Comparison of ENCODE assay signal across 14 mouse cellular contexts in the genomic region with DNA sequence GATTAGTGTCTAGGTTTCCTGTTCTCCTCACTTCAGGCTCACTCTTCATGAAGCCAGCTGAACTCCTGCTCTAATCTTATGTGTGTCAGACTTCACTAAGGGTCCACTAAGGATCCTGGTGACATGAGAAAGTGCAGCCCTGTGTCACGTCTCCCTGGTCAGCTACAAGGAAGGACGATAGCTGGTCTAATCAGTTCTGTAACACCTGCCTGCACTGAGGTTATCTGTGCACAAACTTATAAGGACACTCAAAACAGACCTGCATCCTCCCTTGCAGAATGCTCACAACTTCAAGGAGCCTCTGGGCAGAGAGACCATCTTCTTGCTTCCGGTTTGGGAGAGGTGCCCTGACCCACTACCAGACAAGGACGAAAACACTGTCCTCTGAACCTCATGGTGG.
"Had no signal": no experiment of that assay in that cellular context is flagged by ENCODE, and none has a peak within 500 bp of the region (broad histone marks: within the 10 kb centered on the region; RNA-seq: fewer than 3 reads in every experiment).

No protein-coding gene starts in this region.

- H3K9ac ChIP-seq: intestine, embryonic 15.5 days; lung, embryonic 14.5 days; neural tube, embryonic 13.5 days; stomach, embryonic 15.5 days had no signal

- H3K4me2 ChIP-seq: intestine, embryonic 15.5 days; lung, embryonic 14.5 days; midbrain, embryonic 11.5 days; neural tube, embryonic 13.5 days; stomach, embryonic 15.5 days had no signal

- DNase-seq: kidney, adult 18-20 months; kidney, postnatal 14 days; lung, embryonic 14.5 days; lung, postnatal 10 days; lung, postnatal 4 days; right cerebral cortex, postnatal 14 days; thymus, postnatal 4 days had no signal

- H3K27ac ChIP-seq: intestine, embryonic 15.5 days; left cerebral cortex, adult 2 months; limb, embryonic 10.5 days; neural tube, embryonic 13.5 days; stomach, embryonic 15.5 days had no signal

- H3K4me3 ChIP-seq: intestine, embryonic 15.5 days; left cerebral cortex, adult 2 months; limb, embryonic 10.5 days; neural tube, embryonic 13.5 days; stomach, embryonic 15.5 days had no signal

- ATAC-seq: intestine, embryonic 15.5 days; midbrain, embryonic 16.5 days had no signal

- H3K36me3 ChIP-seq: intestine, embryonic 15.5 days; limb, embryonic 10.5 days; neural tube, embryonic 13.5 days; stomach, embryonic 15.5 days had no signal

- H3K9me3 ChIP-seq: intestine, embryonic 15.5 days; limb, embryonic 10.5 days; neural tube, embryonic 13.5 days; stomach, embryonic 15.5 days had no signal

- H3K27me3 ChIP-seq: intestine, embryonic 15.5 days; neural tube, embryonic 13.5 days; stomach, embryonic 15.5 days had no signal
